Mouse (Mus musculus): ENCODE measurements around the gene Alk.

DNA sequence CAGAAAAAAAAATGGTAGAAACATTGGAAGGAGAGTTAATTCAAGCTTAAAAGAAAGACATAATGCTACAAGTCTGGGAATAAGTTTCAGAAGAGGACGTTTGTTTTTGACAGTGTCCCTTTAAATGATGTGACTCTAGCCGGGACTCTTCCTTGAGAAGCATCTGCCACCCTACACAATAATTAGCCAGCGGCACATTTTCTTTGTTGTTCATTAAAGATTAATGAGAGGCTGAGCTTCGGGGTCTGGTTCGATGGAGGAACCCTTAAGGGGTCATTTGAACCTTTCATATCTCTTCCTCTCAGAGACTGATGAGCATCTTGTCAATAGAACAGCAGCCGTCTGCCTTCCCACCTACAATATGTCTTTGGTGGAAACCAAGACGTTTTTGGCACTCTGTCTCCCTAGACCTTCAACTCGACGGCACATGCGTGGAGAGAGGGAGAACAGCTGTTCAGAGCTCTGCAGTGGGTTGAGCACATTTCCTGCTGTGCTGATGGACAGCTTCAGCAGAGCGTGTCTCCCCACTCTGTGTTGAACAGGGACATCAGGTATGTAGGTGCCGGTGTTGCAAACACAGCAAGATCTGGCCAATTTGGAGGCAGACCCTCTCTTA lies 528.0 kb downstream of the Alk start:
- TF ChIP-seq CTCF (IDR thresholded peaks at IDR 0.05; ENCODE audit: low read depth, low read length): no peak
- TF ChIP-seq POLR2A (IDR thresholded peaks at IDR 0.05; ENCODE audit: insufficient read depth, low read length): no peak
- TF ChIP-seq EP300 (IDR thresholded peaks at IDR 0.05; ENCODE audit: insufficient read depth, low read depth, low read length): no peak
